Mouse (Mus musculus) heart, embryonic 13.5 days (tissue): ENCODE data around the gene Ypel5. TPM values are rescaled to one million over a fixed set of nuclear protein-coding genes. Genes with fewer than 3 reads are reported as not detected.
A peak's percentile ranks its signal among the peaks of the same experiment; 100 is the strongest.

ENCODE experiments used
- ATAC-seq: fragments of 200-750 bp; cut with Nextera tagmentation; 2 replicates; pipeline ENCODE4 v1.8.0; 2017; ENCODE audit warnings: moderate TSS enrichment; ENCODE audit not compliant: insufficient number of reproducible peaks, low FRiP score, low TSS enrichment; ENCODE audit errors: extremely low read depth
- H3K27ac ChIP-seq: fragments of 300-500 bp; sonication (generic); replicated peaks from 2 replicates; pipeline ENCODE4 v1.5.1; 2015; ENCODE audit warnings: moderate library complexity, mild to moderate bottlenecking, inconsistent platforms
- H3K27me3 ChIP-seq: fragments of 300-500 bp; sonication (generic); replicated peaks from 2 replicates; pipeline ENCODE4 v1.6.1; 2015; ENCODE audit warnings: mild to moderate bottlenecking, inconsistent platforms
- H3K36me3 ChIP-seq: fragments of 300-500 bp; sonication (generic); 2 replicates; pipeline ENCODE4 v1.6.1; 2015; ENCODE audit warnings: mild to moderate bottlenecking, inconsistent platforms
- H3K4me1 ChIP-seq: fragments of 300-500 bp; sonication (generic); 2 replicates; pipeline ENCODE4 v1.6.1; 2015; ENCODE audit warnings: inconsistent platforms
- H3K4me2 ChIP-seq: fragments of 300-500 bp; sonication (generic); 2 replicates; pipeline ENCODE4 v1.6.1; 2015; ENCODE audit warnings: inconsistent platforms, mild to moderate bottlenecking, moderate library complexity
- H3K4me3 ChIP-seq: fragments of 300-500 bp; sonication (generic); 2 replicates; pipeline ENCODE4 v1.5.1; 2015; ENCODE audit warnings: moderate library complexity, mild to moderate bottlenecking, inconsistent platforms
- H3K9ac ChIP-seq: fragments of 300-500 bp; sonication (generic); 2 replicates; pipeline ENCODE4 v1.6.1; 2015; ENCODE audit warnings: inconsistent platforms, mild to moderate bottlenecking, moderate library complexity
- H3K9me3 ChIP-seq: fragments of 300-500 bp; sonication (generic); 2 replicates; pipeline ENCODE4 v1.6.1; 2016; ENCODE audit warnings: inconsistent platforms
- WGBS: fragments of 180-500 bp; shearing (Covaris S2); methylation state at CpG from one replicate; pipeline ENCODE4 v1.1.7; 2015; ENCODE audit warnings: mixed read lengths; 5-methylcytosine and 5-hydroxymethylcytosine counted together
- polyA plus RNA-seq: library from polyadenylated mRNA; unstranded; fragments of >200 nt; fragmentation: Nextera tagmentation; extraction: Ambion mirVana; gene quantifications from 2 replicates; pipeline ENCODE4 v1.2.1, GENCODE M21; 2015

Gene Ypel5
- polyA plus RNA-seq, 1 experiment from 2014 or later, result 66.8 TPM

- H3K9ac ChIP-seq, result 0 out of 2 replicates have a peak overlapping the region, but pooled peaks have one; percentile 38
- WGBS, result 56% methylated on average over 8 of the region's 8 CpGs
- ATAC-seq, result no peak
Measured at GRCm38 (mm10) chr17:72890398-72890898, 54.2 kb downstream of the Ypel5 start.

GRCm38 (mm10) chr17:72891556-72891955 lies 55.3 kb downstream of the Ypel5 start:
- no peak overlapping the region for H3K4me2 ChIP-seq
- no peaks in the 10 kb centered on the region for H3K27me3 ChIP-seq
- H3K4me1 ChIP-seq, result peaks cover 15% of the 10 kb centered on the region
- ATAC-seq, result no peak
- H3K9ac ChIP-seq, result no peak overlapping the region
- WGBS, result 78% methylated on average over 6 of the region's 6 CpGs
- no peaks in the 10 kb centered on the region for H3K9me3 ChIP-seq
- H3K27ac ChIP-seq, result no peak overlapping the region
- no peaks in the 10 kb centered on the region for H3K36me3 ChIP-seq
- H3K4me3 ChIP-seq, result no peak overlapping the region

More at GRCm38 (mm10) chr17:72890398-72890898, 54.2 kb downstream of the Ypel5 start:
- H3K4me1 ChIP-seq, result peaks cover 15% of the 10 kb centered on the region
- H3K4me2 ChIP-seq, result 0 out of 2 replicates have a peak overlapping the region, but pooled peaks have one; percentile 26
- no peak overlapping the region for H3K4me3 ChIP-seq
- no peaks in the 10 kb centered on the region for H3K9me3 ChIP-seq
- H3K27ac ChIP-seq, result no peak overlapping the region
- no peaks in the 10 kb centered on the region for H3K36me3 ChIP-seq
- H3K27me3 ChIP-seq, result no peaks in the 10 kb centered on the region

GRCm38 (mm10) chr17:72895506-72895905 lies 59.3 kb downstream of the Ypel5 start:
- no peaks in the 10 kb centered on the region for H3K9me3 ChIP-seq
- no peak overlapping the region for H3K9ac ChIP-seq
- H3K4me3 ChIP-seq, result no peak overlapping the region
- H3K4me2 ChIP-seq, result no peak overlapping the region
- no peaks in the 10 kb centered on the region for H3K36me3 ChIP-seq
- peaks cover 14% of the 10 kb centered on the region for H3K4me1 ChIP-seq
- ATAC-seq, result no peak
- WGBS, result 89% methylated on average over 3 of the region's 3 CpGs
- H3K27me3 ChIP-seq, result no peaks in the 10 kb centered on the region
- H3K27ac ChIP-seq, result no peak overlapping the region

GRCm38 (mm10) chr17:72897076-72897475 lies 60.8 kb downstream of the Ypel5 start:
- Histone ChIP-seq H3K4me2 (no peak overlapping the region), H3K27ac (no peak overlapping the region), H3K9me3 (no peaks in the 10 kb centered on the region), H3K4me1 (peaks cover 17% of the 10 kb centered on the region), H3K27me3 (no peaks in the 10 kb centered on the region), H3K4me3 (no peak overlapping the region), H3K9ac (no peak overlapping the region), H3K36me3 (no peaks in the 10 kb centered on the region)
- 77% methylated on average over 7 of the region's 7 CpGs for WGBS
- ATAC-seq, result no peak

GRCm38 (mm10) chr17:72897961-72898360 lies 61.7 kb downstream of the Ypel5 start:
- Histone ChIP-seq H3K36me3 (no peaks in the 10 kb centered on the region), H3K27ac (no peak overlapping the region), H3K4me2 (no peak overlapping the region), H3K9me3 (no peaks in the 10 kb centered on the region), H3K27me3 (no peaks in the 10 kb centered on the region), H3K9ac (no peak overlapping the region), H3K4me3 (no peak overlapping the region), H3K4me1 (peaks cover 22% of the 10 kb centered on the region)
- 58% methylated on average over 5 of the region's 5 CpGs for WGBS
- no peak for ATAC-seq

GRCm38 (mm10) chr17:72898775-72899174 lies 62.5 kb downstream of the Ypel5 start:
- H3K9ac ChIP-seq, result no peak overlapping the region
- H3K36me3 ChIP-seq, result no peaks in the 10 kb centered on the region
- H3K27me3 ChIP-seq, result no peaks in the 10 kb centered on the region
- H3K9me3 ChIP-seq, result no peaks in the 10 kb centered on the region
- no peak overlapping the region for H3K27ac ChIP-seq
- 62% methylated on average over 3 of the region's 3 CpGs for WGBS
- ATAC-seq, result no peak
- H3K4me3 ChIP-seq, result no peak overlapping the region
- H3K4me2 ChIP-seq, result no peak overlapping the region
- peaks cover 25% of the 10 kb centered on the region for H3K4me1 ChIP-seq

Other genes with a start within 250 kb of the Ypel5 start
- gene Alk, start 231.8 kb upstream of the Ypel5 start, polyA plus RNA-seq, result 0.44 and 0.51 TPM in 2 replicates
- 25.6 and 30.8 TPM in 2 replicates for gene Lbh, start 81.9 kb downstream of the Ypel5 start, polyA plus RNA-seq